Mouse (Mus musculus): Measurements from ENCODE around the gene Sox6.
"Not testable (repeated sequence)": the region's sequence is repeated elsewhere in the genome, so short reads cannot be mapped to it uniquely, and the experiment has no call there.

Gene Sox6

DNA sequence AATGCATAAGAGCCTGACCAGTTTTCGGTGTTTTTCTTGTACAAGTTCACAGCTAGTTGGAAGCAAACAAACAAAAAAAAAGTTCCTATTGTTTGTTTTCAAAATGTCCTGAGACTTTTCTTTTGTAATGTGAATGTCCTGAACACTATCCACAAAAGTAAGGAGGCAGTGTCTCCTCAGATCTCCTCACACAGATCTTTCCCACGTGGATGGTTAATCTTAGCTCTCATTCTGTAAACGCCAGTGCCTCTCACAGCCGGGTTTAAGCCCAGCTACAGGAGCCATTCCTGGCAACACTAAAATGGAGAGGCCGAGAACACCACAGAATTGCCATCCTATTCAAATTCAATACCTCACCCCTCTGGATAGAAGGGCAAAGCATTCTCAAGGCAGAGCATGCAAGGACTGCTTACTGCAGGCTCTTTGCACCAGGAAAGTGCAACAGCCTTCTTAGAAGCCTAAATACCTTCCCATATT, 392.6 kb downstream of the Sox6 start:
- peak; percentile 47 for DNase-seq (ENCODE audit: low spot score)

DNA sequence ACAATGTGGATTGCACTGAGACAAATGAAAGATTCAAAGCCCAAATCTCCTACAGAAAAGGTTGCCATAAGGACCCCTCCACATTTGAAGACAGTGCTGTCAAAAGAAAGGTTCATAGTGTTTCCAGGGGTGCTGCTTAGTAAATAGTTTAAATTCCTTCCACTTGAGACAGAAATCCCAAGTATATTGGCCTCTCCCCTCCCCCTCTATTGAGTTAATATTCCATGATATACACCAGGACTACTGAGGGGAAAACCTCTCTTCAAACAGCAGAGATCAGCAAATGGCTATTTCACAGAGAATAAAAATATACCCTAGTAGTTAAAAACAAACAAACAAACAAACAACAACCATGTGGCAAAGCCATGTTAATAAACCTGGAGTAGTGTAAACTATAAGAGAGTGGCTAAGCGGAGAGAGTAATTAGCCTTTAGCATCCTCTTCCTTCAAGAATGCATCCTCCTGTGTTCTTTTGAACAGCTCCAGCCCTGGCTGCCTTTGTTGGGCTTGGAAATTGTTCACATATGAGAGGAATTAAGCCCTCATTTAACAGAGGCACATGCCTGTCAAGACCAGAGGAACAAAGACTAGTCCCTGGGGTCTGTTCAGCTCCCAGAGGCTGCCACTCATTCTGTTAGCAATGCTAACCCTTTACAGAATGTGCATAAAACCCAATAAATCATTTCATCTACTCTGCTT, 393.2 kb downstream of the Sox6 start:
- DNase-seq (ENCODE audit: low spot score): peak; percentile 80

GRCm38 (mm10) chr7:115630691-115631090, 407.9 kb downstream of the Sox6 start:
- no peak for DNase-seq (ENCODE audit: low spot score)

GRCm38 (mm10) chr7:115630287-115630686, 408.3 kb downstream of the Sox6 start:
- no peak for DNase-seq (ENCODE audit: low spot score)

GRCm38 (mm10) chr7:115628766-115629165, 409.8 kb downstream of the Sox6 start:
- no peak for DNase-seq (ENCODE audit: low spot score)

DNA sequence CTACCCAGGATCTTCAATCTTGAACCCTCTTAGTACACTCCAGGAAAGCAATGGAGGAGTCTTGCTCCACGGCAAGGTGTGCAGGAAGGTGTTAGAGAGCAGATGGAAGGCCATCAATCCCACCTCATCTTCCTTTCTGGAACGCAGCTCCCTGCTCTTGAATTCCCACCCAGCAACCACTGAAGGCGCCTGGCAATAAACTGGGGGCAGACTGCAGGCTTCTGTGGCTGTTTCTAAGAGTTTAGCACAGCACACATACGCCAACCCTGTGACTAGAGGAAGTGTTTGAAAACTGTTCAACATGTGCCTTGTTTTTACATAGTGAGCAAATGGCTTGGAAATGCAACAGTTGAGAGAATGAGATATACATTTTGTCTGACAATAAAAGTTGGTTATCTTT, 412.6 kb downstream of the Sox6 start:
- no peak for DNase-seq (ENCODE audit: low spot score)

DNA sequence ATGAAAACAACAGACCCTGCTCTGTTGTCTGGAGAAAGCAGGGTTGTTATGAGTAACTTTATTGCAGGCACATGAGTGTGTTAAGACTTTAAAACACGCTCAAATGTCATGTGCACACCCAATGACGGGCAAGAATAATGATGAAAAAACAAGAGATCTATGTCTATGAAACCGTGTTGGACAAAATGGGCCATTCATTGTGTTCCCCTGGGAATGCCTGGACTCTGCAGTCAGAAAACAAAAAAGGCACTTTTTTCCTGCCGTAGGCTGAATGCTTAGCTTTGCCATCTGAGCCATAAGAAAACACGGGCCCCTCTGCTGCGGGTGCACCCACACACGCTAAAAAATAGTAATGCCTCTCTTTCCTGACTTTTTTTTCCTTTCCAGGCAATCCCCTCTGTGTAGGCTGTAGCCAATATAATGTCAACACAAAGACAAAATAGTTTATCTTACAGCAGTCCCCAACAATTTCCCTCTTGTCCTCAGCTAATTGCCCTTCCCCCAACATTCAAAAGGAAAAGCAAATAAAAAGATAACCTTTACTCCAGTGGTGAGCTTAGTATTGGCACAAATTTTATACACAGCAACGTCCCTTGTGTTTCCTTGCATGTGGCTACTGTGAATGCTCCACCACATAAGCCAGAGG, 413.6 kb downstream of the Sox6 start:
- DNase-seq (ENCODE audit: low spot score): peak; percentile 68

DNA sequence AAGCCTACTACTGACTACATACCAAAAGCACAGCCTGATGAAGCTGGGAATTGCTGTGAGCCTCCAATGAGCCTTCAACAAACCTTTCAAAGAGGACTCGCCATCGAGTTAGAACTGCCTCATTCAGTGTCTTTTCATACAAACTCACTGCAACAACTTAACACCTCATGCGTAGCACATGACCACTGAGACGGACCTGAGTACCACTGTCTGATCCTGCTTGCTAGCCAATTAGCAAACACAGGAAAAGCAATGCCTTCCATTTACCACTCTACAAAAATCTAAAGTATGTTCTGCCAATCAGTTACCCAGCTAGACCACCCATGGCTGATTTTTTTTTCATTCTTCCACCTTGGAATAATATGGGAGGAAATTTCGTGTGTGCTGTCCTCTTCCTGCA, 414.1 kb downstream of the Sox6 start:
- DNase-seq (ENCODE audit: low spot score): peak; percentile 28

DNA sequence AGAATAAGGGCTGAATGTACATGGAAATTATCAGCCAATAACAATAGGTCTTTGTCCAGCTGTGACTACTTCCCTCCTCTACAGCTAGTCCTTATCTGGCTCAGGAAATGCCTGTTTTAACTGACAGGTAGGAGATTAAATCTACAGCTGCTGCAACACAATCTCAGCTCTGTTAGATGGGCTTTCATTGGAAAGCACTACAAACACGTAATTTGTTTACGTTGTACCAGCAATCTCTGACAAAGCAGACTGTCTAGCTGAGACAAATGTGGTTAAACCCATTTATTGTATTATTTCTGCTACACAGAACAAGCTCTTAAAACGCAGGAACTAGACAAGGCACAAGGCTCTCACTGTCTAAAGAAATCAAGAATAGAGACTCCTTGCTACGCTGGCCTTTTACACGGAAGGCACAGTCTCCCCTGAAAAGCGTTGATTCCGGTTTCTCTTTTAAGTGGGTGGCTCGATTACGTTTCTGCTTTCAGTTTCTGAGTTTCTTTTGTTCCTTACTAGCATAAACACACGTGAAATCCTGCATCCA, 422.8 kb downstream of the Sox6 start:
- peak; percentile 18 for DNase-seq (ENCODE audit: low spot score)

GRCm38 (mm10) chr7:115607485-115607884, 431.1 kb downstream of the Sox6 start:
- no peak for DNase-seq (ENCODE audit: low spot score)

- DNase-seq (ENCODE audit: low spot score): not testable (repeated sequence)
These were observed 432.5 kb downstream of the Sox6 start for GRCm38 (mm10) chr7:115606125-115606524.

DNA sequence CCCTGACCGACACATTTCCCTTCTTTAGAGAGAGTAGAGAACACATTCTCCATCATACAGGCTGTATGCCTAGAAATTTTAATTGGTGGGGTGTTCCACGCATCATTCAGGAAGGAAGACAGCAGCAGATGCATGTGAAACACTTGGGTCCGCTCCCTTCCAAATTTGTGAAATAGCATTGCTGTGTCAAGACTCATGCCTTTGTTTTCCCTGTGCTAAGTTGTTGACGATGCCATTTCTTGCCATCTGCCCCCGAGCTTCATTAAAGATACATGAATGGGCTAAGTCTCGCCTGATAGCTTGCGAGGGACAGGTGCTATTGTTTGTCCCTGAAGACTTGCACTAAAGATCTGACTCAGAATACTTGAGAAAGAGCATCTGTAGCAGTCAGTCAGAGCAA, 433.7 kb downstream of the Sox6 start:
- no peak for DNase-seq (ENCODE audit: low spot score)

DNA sequence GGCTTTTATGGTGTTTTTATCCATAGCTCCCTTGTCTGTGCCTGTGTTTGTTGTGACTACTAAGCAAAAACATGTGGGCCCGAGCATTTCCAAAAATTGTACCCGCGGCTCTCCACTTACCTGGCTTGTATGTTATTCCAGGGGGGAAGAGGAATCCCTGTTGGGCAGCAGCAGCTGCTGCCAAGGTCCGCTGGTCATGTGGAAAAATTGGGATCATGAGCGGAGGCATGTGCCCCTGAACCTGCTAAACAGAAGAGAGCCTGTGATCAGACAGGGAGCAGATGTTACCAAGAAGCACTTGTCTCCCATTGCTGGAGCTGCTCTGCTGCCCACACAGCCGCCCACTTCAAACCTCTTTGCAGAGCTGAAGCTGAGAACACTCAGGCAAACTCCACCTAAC, 441.2 kb downstream of the Sox6 start:
- DNase-seq (ENCODE audit: low spot score): no peak

GRCm38 (mm10) chr7:115580461-115580860, 458.1 kb downstream of the Sox6 start:
- no peak for DNase-seq (ENCODE audit: low spot score)

DNA sequence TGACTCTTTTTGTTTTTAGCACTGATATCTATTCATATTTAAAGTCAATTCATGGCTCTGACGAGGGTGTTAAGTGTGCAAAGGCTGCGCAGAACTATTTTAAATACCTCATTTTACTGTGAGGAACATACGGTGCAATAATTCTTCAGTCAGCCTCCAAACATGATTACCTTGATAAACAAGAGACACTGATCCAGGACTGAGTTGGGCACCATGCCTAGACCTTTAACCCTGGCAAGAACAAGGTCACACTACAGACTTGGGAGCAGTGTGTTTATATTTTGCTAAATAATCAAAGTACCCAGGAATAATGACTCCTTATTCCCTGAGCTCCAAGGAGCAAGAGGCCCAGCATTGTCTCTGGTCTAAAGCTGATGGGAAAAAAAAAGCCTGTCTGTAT, 458.8 kb downstream of the Sox6 start:
- no peak for DNase-seq (ENCODE audit: low spot score)

DNA sequence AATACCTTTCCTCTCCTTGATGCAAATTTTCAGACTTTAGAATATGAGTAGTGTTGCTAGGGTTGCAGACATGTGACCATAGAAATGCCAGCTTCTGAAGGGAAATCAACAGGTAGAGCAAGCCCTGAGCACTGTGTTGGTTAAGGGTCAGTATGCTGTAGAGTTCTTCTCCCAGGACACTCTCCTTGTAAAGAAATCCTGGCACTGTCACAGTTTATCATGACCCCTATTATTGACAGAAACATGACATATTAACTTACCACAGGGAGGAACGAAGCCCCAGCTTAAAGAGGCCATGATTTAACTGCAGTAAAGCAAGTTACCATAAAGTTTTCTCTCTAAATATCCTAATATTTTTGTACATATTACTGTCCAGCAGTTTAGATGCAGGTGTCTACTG, 462.2 kb downstream of the Sox6 start:
- no peak for DNase-seq (ENCODE audit: low spot score)

DNA sequence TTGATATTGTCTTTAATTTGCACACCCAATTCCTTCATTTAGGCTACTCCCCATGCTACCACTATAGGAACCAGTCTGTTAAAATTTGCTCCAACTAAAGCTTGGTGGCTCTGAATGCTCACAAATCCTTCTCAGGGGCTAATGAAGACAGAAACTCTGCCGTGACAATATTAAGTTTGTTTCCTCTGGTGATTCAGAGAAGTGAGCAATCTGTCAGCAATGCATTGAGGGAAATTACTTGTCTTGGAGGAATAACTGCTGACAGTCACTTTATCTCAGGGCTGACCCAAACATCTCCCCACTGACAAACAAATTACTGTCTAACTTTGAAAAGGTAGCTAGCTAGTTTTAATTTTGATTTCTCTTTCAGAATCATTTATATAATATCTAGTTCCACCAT, 463.8 kb downstream of the Sox6 start:
- DNase-seq (ENCODE audit: low spot score): no peak

DNA sequence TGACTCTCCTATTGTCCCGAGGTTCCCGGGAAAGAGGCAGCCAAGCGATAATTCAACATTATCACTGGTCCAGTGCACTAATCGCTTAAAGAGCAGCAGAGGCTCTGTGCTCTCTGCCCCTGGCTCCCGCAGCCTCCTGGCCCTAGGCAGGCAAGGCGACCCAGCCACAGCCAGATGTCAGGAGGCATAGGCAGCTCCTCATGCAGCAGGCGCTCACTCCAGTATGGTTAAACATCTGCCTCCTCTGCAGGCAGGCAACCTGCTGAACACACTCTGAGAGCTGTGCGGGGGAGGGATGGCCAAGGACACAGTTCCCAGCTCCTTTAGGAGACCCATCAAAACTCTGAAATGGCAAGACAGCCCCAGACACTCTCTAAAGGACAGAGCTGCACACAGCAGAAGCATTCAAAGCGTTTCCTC, 469.8 kb downstream of the Sox6 start:
- peak; percentile 88 for DNase-seq (ENCODE audit: low spot score)

GRCm38 (mm10) chr7:115568301-115568700, 470.3 kb downstream of the Sox6 start:
- peak; percentile 56 for DNase-seq (ENCODE audit: low spot score)

GRCm38 (mm10) chr7:115566818-115567217, 471.8 kb downstream of the Sox6 start:
- DNase-seq (ENCODE audit: low spot score): no peak

GRCm38 (mm10) chr7:115565060-115565426, 473.6 kb downstream of the Sox6 start:
- DNase-seq (ENCODE audit: low spot score): no peak

GRCm38 (mm10) chr7:115564359-115565059, 474.1 kb downstream of the Sox6 start:
- DNase-seq (ENCODE audit: low spot score): peak; percentile 55

- DNase-seq (ENCODE audit: low spot score): no peak
These were observed 481.9 kb downstream of the Sox6 start for GRCm38 (mm10) chr7:115556677-115557076.

Data from embryo, embryonic 10 days (tissue).